Mouse (Mus musculus) thymus, adult 2 months (tissue): ENCODE results near the gene Pcp4. TPM values are rescaled to one million over a fixed set of nuclear protein-coding genes. Genes with fewer than 3 reads are reported as not detected.
"Not testable (repeated sequence)": the region's sequence is repeated elsewhere in the genome, so short reads cannot be mapped to it uniquely, and the experiment has no call there.

Experiments
- DNase-seq: peaks from one replicate; pipeline ENCODE4 v3.0.0; 2021
- H3K27ac ChIP-seq: fragments of 200-500 bp; 2 replicates; pipeline ENCODE4 v1.5.1; 2012; ENCODE audit warnings: low read length, control low read depth; ENCODE audit not compliant: control insufficient read depth, insufficient read depth
- H3K27me3 ChIP-seq: fragments of 200-500 bp; 2 replicates; pipeline ENCODE4 v1.6.1; 2012; ENCODE audit warnings: mild to moderate bottlenecking, low read length, moderate library complexity, mixed read lengths; ENCODE audit not compliant: control insufficient read depth, insufficient read depth
- H3K36me3 ChIP-seq: fragments of 200-500 bp; 2 replicates; pipeline ENCODE4 v1.6.1; 2012; ENCODE audit warnings: mild to moderate bottlenecking, low read length, moderate library complexity; ENCODE audit not compliant: control insufficient read depth, insufficient read depth
- H3K4me1 ChIP-seq: fragments of 200-500 bp; replicated peaks from 2 replicates; pipeline ENCODE4 v1.6.1; 2012; ENCODE audit warnings: low read length; ENCODE audit not compliant: control insufficient read depth, insufficient read depth
- H3K4me3 ChIP-seq: fragments of 200-500 bp; 2 replicates; pipeline ENCODE4 v1.5.1; 2012; ENCODE audit warnings: mild to moderate bottlenecking, low read length, control low read depth, moderate library complexity; ENCODE audit not compliant: control insufficient read depth, insufficient read depth
- CTCF ChIP-seq: fragments of 200-500 bp; IDR thresholded peaks from 2 replicates; pipeline ENCODE4 v1.5.1; 2012; ENCODE audit warnings: mild to moderate bottlenecking, control low read depth, low read length, moderate library complexity, borderline replicate concordance; ENCODE audit not compliant: control insufficient read depth, poor library complexity, insufficient read depth; ENCODE audit errors: extremely low read depth
- POLR2A ChIP-seq: fragments of 200-500 bp; IDR thresholded peaks from 2 replicates; pipeline ENCODE4 v1.6.1; 2012; ENCODE audit warnings: mild to moderate bottlenecking, low read length, control low read depth, moderate library complexity; ENCODE audit not compliant: control insufficient read depth, poor library complexity, insufficient read depth; ENCODE audit errors: extremely low read depth
- WGBS: fragments of 180-500 bp; shearing (Covaris S2); methylation state at CpG from one replicate; pipeline ENCODE4 v1.1.7; 2018; 5-methylcytosine and 5-hydroxymethylcytosine counted together
- polyA plus RNA-seq: library from polyadenylated mRNA; depleted of rRNA; stranded (reverse); fragments of >200 nt; gene quantifications from 2 replicates; pipeline ENCODE4 v1.2.3, GENCODE M21; 2012

Pcp4 gene
- polyA plus RNA-seq, 1 experiment: not detected

DNA sequence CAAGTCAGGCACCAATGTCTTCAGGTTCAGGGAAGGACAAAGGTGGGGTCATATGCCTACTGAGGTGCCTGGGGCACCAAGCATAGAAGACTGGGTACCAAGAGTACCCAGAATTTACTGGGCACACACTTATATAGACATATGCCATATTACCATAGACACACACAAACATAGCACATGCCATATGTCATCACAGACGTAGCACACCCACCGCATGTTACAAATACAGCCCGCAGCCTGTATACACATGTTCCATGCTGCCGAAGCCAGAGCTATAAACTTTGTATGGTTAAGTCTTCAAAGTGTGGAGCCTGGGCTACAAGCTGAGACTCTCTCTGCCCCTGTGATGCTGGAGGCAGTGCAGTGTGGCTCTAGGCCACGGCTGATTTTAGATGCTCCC is 28.5 kb upstream of the Pcp4 start:
- WGBS: 97% methylated on average over 5 of the region's 5 CpGs

DNA sequence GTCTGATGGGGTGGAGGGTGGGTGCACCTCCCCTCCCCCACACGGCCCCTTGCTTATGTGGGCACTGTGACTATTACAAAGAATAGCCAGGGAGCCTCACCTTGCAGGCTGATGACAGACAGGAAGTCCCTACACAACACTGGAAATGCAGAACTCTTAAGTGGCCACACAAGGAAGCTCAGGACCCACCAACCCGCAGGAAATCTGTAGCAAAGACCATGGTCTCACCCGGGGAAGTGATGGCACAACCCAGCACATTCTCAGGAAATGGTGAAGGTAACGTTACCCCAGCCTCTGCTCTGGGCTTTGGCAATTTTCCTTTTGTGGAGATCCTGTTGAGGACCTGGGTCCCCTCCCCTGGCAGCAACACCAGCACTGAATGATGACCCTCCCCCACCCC is 27.7 kb upstream of the Pcp4 start:
- Histone ChIP-seq H3K4me3 (no peak overlapping the region), H3K36me3 (no peaks in the 10 kb centered on the region), H3K4me1 (no peaks in the 10 kb centered on the region), H3K27ac (no peak overlapping the region), H3K27me3 (no peaks in the 10 kb centered on the region)
- DNase-seq: no peak
- TF ChIP-seq CTCF: no peak
- WGBS: 20% methylated on average over 4 of the region's 4 CpGs

More for the DNA sequence above, 28.5 kb upstream of the Pcp4 start:
- TF ChIP-seq CTCF (no peak), POLR2A (no peak)
- no peaks in the 10 kb centered on the region for H3K4me1 ChIP-seq
- no peak overlapping the region for H3K27ac ChIP-seq
- no peak overlapping the region for H3K4me3 ChIP-seq
- H3K27me3 ChIP-seq: no peaks in the 10 kb centered on the region
- H3K36me3 ChIP-seq: no peaks in the 10 kb centered on the region
- no peak for DNase-seq

DNA sequence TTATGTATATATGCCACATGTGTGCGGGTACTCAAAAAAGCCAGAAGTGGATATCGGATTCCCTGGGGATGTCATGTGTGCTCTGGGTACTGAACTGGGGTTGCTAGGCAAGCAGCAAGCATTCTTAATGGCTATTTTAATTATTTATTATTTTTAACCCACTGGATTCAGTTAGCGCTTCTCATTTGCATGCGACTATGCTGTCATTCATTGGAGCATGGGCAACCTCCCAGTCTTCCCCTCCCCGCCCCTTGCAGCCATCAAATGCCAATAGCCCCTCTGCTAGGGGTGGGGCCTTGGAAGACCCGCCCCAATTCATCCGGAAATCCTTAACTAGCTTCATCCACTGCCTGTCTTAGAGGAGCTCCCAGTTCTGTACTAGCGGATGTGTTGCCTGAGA is 26.5 kb upstream of the Pcp4 start:
- WGBS: 96% methylated on average over 8 of the region's 8 CpGs
- no peaks in the 10 kb centered on the region for H3K27me3 ChIP-seq
- H3K4me1 ChIP-seq: no peaks in the 10 kb centered on the region
- H3K36me3 ChIP-seq: no peaks in the 10 kb centered on the region
- DNase-seq: no peak
- TF ChIP-seq POLR2A: no peak
- TF ChIP-seq CTCF: no peak
- no peak overlapping the region for H3K4me3 ChIP-seq
- no peak overlapping the region for H3K27ac ChIP-seq

DNA sequence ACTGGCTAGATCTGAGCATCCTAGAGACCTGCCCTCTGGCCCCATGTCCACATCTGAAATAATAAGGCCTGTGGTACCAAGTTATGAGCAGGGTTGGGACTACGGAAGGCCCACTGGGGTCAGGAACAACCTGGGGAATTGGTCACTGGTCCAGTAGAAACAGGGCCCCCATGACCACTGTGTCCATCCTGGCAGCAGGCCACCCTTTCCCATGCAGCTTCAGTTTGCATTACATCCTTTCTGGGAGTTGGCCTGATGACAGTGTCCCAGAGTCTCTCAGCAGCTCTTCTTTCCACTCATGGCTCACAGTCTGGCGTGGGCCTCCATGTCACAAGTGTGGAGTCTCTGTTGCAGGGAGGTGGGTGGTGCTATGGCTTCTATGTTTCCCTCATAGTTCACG is 25.6 kb upstream of the Pcp4 start:
- 87% methylated on average over 3 of the region's 3 CpGs for WGBS
- DNase-seq: no peak
- Histone ChIP-seq H3K27ac (no peak overlapping the region), H3K4me1 (no peaks in the 10 kb centered on the region), H3K36me3 (no peaks in the 10 kb centered on the region), H3K27me3 (no peaks in the 10 kb centered on the region), H3K4me3 (no peak overlapping the region)
- TF ChIP-seq POLR2A: no peak
- no peak for TF ChIP-seq CTCF

DNA sequence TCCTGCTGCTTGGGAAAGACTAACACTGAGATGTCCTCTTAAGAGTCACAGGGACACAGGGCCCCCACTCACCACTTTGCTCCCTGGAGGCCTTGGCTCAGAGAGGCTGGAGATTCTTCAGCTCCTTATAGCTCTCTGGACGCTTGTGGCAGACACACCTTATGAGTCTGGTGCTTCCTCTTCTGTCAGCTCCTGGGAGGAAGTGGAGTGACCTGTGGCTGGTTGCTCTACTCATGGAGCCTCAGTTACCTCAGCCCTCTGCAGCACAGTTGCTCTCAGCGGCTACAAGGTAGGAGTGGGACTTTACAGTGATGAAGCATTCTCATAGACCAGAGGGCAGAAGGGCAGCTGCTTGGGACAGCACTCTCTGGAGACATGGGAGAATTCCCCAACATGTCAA is 23.9 kb upstream of the Pcp4 start, which contains the start of gene Itgb2l:
Gene Itgb2l, minus strand, starts transcription at position 152 of the 400 bp plus-strand sequence.
- 30% methylated on average over 2 of the region's 2 CpGs for WGBS
- no peak within 1 kb of the TSS for H3K27ac ChIP-seq

DNA sequence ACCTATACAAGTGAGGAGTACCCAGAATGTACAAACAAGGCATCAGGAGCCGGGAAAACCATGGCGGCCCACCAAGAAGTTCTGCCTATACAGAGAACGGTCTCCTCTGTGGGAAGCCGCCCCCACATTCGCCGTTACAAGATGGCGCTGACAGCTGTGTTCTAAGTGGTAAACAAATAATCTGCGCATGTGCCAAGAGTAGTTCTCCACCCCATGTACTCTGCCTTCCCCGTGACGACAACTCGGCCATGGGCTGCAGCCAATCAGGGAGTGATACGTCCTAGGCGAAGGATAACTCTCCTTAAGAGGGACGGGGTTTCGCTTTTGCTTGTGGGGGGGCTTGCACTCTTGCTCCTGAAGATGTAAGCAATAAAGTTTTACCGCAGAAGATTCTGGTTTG is 16.5 kb upstream of the Pcp4 start:
- WGBS: 96% methylated on average over 15 of the region's 16 CpGs
- not testable (repeated sequence) for H3K27ac ChIP-seq, H3K36me3 ChIP-seq, DNase-seq, H3K27me3 ChIP-seq, H3K4me3 ChIP-seq, H3K4me1 ChIP-seq

More for the DNA sequence above, 23.9 kb upstream of the Pcp4 start, which contains the start of gene Itgb2l:
- no peak within 1 kb of the TSS for H3K4me3 ChIP-seq
- TF ChIP-seq CTCF: no peak
- TF ChIP-seq POLR2A: no peak
- no peaks in the 10 kb centered on the region for H3K4me1 ChIP-seq
- DNase-seq: no peak
- no peaks in the 10 kb centered on the region for H3K27me3 ChIP-seq
- no peaks in the 10 kb centered on the region for H3K36me3 ChIP-seq

DNA sequence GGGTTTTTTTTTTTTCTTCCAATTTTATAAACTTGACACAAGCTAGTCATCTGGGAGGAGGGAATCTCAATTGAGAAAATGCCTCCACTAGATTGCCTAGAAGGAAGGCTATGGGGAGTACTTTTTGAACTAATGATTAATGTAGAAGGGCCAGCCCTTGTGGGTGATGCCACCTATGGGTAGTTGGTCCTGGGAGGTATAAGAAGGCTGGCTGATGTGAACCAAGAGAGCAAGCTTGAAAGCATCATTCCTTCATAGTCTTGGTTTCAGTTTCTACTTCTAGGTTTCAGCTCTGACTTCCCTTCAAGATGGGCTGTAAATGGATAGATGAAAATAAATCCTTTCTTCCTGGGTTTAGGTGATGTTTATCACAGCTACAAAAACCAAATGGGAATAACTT is 13.3 kb upstream of the Pcp4 start:
- Histone ChIP-seq H3K27me3 (no peaks in the 10 kb centered on the region), H3K4me1 (no peaks in the 10 kb centered on the region), H3K36me3 (no peaks in the 10 kb centered on the region), H3K4me3 (no peak overlapping the region), H3K27ac (no peak overlapping the region)
- DNase-seq: no peak
- TF ChIP-seq POLR2A: no peak
- no peak for TF ChIP-seq CTCF
